Mouse (Mus musculus): ENCODE data around the gene Ubald2.
A peak's percentile ranks its signal among the peaks of the same experiment; 100 is the strongest.

Ubald2 gene

GRCm38 (mm10) chr11:116434287-116434966 lies 533 bp downstream of the Ubald2 start:
- peak; percentile 59 to 65 for DNase-seq (ENCODE audit: low spot score in 2 of 2)

GRCm38 (mm10) chr11:116434967-116435752 lies 1.3 kb downstream of the Ubald2 start:
- DNase-seq (ENCODE audit: low spot score in 2 of 2), result no peak

- no peak for DNase-seq (ENCODE audit: low spot score in 2 of 2)
Observed at GRCm38 (mm10) chr11:116435992-116436724, 2.3 kb downstream of the Ubald2 start.

GRCm38 (mm10) chr11:116436725-116437331 lies 2.9 kb downstream of the Ubald2 start:
- DNase-seq (ENCODE audit: low spot score in 2 of 2), result no peak

- no peak for DNase-seq (ENCODE audit: low spot score in 2 of 2)
Observed at GRCm38 (mm10) chr11:116437541-116437940, 3.6 kb downstream of the Ubald2 start.

- peak; percentile 41 to 54 for DNase-seq (ENCODE audit: low spot score in 2 of 2)
Observed at GRCm38 (mm10) chr11:116439269-116440240, 5.7 kb downstream of the Ubald2 start.

GRCm38 (mm10) chr11:116440408-116441068 lies 6.6 kb downstream of the Ubald2 start:
- DNase-seq (ENCODE audit: low spot score in 2 of 2), result no peak

- no peak for DNase-seq (ENCODE audit: low spot score in 2 of 2)
Observed at GRCm38 (mm10) chr11:116442129-116442866, 8.4 kb downstream of the Ubald2 start.

GRCm38 (mm10) chr11:116442867-116443177 lies 8.9 kb downstream of the Ubald2 start:
- no peak for DNase-seq (ENCODE audit: low spot score in 2 of 2)

GRCm38 (mm10) chr11:116443311-116443710 lies 9.4 kb downstream of the Ubald2 start:
- no peak for DNase-seq (ENCODE audit: low spot score in 2 of 2)

GRCm38 (mm10) chr11:116443935-116444334 lies 10.0 kb downstream of the Ubald2 start:
- no peak for DNase-seq (ENCODE audit: low spot score in 2 of 2)

- DNase-seq (ENCODE audit: low spot score in 2 of 2), result peak; percentile 84 to 96
Observed at GRCm38 (mm10) chr11:116445596-116446307, 11.9 kb downstream of the Ubald2 start.

GRCm38 (mm10) chr11:116446308-116446887 lies 12.5 kb downstream of the Ubald2 start:
- DNase-seq (ENCODE audit: low spot score in 2 of 2), result no peak

- DNase-seq (ENCODE audit: low spot score in 2 of 2), result no peak
Observed at GRCm38 (mm10) chr11:116447822-116448221, 13.9 kb downstream of the Ubald2 start.

- DNase-seq (ENCODE audit: low spot score in 2 of 2), result no peak
Observed at GRCm38 (mm10) chr11:116449341-116449740, 15.4 kb downstream of the Ubald2 start.

- DNase-seq (ENCODE audit: low spot score in 2 of 2), result no peak
Observed at GRCm38 (mm10) chr11:116453889-116454288, 20.0 kb downstream of the Ubald2 start.

- no peak for DNase-seq (ENCODE audit: low spot score in 2 of 2)
Observed at GRCm38 (mm10) chr11:116456234-116456633, 22.3 kb downstream of the Ubald2 start.

- no peak for DNase-seq (ENCODE audit: low spot score in 2 of 2)
Observed at GRCm38 (mm10) chr11:116459786-116460185, 25.9 kb downstream of the Ubald2 start.

GRCm38 (mm10) chr11:116463338-116463737 lies 29.4 kb downstream of the Ubald2 start:
- DNase-seq (ENCODE audit: low spot score in 2 of 2), result no peak

Data from thymus, postnatal 10 days (tissue).